Mouse (Mus musculus) midbrain, embryonic 15.5 days (tissue): Measurements from ENCODE around the gene Ank3. TPM values are rescaled to one million over a fixed set of nuclear protein-coding genes. Genes with fewer than 3 reads are reported as not detected.

ENCODE experiments used
- ATAC-seq: fragments of 200-750 bp; cut with Nextera tagmentation; replicated peaks from 2 replicates; pipeline ENCODE4 v1.8.0; 2017; ENCODE audit warnings: moderate TSS enrichment
- H3K27ac ChIP-seq: fragments of 300-500 bp; sonication (generic); 2 replicates; pipeline ENCODE4 v1.5.1; 2015; ENCODE audit warnings: mild to moderate bottlenecking, inconsistent platforms
- H3K27me3 ChIP-seq: fragments of 300-500 bp; sonication (generic); replicated peaks from 2 replicates; pipeline ENCODE4 v1.6.1; 2015; ENCODE audit warnings: inconsistent platforms
- H3K36me3 ChIP-seq: fragments of 300-500 bp; sonication (generic); replicated peaks from 2 replicates; pipeline ENCODE4 v1.6.1; 2015; ENCODE audit warnings: inconsistent platforms
- H3K4me1 ChIP-seq: fragments of 300-500 bp; sonication (generic); 2 replicates; pipeline ENCODE4 v1.6.1; 2015; ENCODE audit warnings: inconsistent platforms
- H3K4me2 ChIP-seq: fragments of 300-500 bp; sonication (generic); 2 replicates; pipeline ENCODE4 v1.6.1; 2015; ENCODE audit warnings: inconsistent platforms, mild to moderate bottlenecking, moderate library complexity
- H3K4me3 ChIP-seq: fragments of 300-500 bp; sonication (generic); 2 replicates; pipeline ENCODE4 v1.5.1; 2015; ENCODE audit warnings: mild to moderate bottlenecking, inconsistent platforms
- H3K9ac ChIP-seq: fragments of 300-500 bp; sonication (generic); 2 replicates; pipeline ENCODE4 v1.6.1; 2015; ENCODE audit warnings: mild to moderate bottlenecking, inconsistent platforms
- H3K9me3 ChIP-seq: fragments of 300-500 bp; sonication (generic); 2 replicates; pipeline ENCODE4 v1.6.1; 2016; ENCODE audit warnings: inconsistent platforms
- WGBS: fragments of 180-500 bp; shearing (Covaris S2); methylation state at CpG from one replicate; pipeline ENCODE4 v1.1.7; 2015; ENCODE audit warnings: mixed read lengths; 5-methylcytosine and 5-hydroxymethylcytosine counted together
- polyA plus RNA-seq: library from polyadenylated mRNA; unstranded; fragments of >200 nt; fragmentation: Nextera tagmentation; extraction: Ambion mirVana; gene quantifications from 2 replicates; pipeline ENCODE4 v1.2.1, GENCODE M21; 2015

Gene Ank3
- polyA plus RNA-seq, 1 experiment from 2014 or later = 108 TPM

- Histone ChIP-seq H3K4me3 (no peak overlapping the region), H3K4me2 (no peak overlapping the region), H3K4me1 (no peaks in the 10 kb centered on the region), H3K36me3 (peaks cover 30% of the 10 kb centered on the region), H3K9ac (no peak overlapping the region), H3K9me3 (no peaks in the 10 kb centered on the region), H3K27me3 (no peaks in the 10 kb centered on the region), H3K27ac (no peak overlapping the region)
- WGBS = 95% methylated on average over 15 of the region's 15 CpGs
- no peak for ATAC-seq
Observed at GRCm38 (mm10) chr10:70004831-70005230, 606.3 kb downstream of the Ank3 start.

DNA sequence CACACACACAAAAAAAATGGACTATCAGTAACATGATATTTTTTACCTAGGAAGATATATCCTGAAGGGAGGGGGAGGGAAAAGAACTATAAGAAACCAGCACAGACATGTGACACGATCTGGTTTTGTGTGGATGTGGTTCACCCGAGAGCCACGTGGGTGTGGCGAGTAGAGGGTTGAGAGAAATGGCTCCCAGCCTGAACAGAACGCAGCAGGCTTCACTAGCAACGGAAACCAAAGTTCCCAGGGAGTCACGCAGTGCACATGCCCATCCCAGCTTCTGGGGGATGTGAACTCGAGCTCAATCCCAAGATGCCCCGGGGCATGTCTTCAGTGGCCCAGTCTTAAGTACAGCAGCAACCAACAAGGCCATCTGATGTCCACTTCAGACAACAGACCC is 607.8 kb downstream of the Ank3 start:
- no peaks in the 10 kb centered on the region for H3K27me3 ChIP-seq
- H3K4me1 ChIP-seq = no peaks in the 10 kb centered on the region
- H3K9me3 ChIP-seq = no peaks in the 10 kb centered on the region
- WGBS = 71% methylated on average over 9 of the region's 9 CpGs
- peaks cover 27% of the 10 kb centered on the region for H3K36me3 ChIP-seq
- no peak overlapping the region for H3K9ac ChIP-seq
- H3K27ac ChIP-seq = no peak overlapping the region
- no peak overlapping the region for H3K4me2 ChIP-seq
- no peak overlapping the region for H3K4me3 ChIP-seq
- no peak for ATAC-seq

GRCm38 (mm10) chr10:70011738-70012137 is 613.2 kb downstream of the Ank3 start:
- peaks cover 14% of the 10 kb centered on the region; the same call in 1 of the 2 replicates for H3K36me3 ChIP-seq
- 83% methylated on average over 5 of the region's 5 CpGs for WGBS

GRCm38 (mm10) chr10:70013931-70014330 is 615.4 kb downstream of the Ank3 start:
- Histone ChIP-seq H3K36me3 (peaks cover 21% of the 10 kb centered on the region), H3K4me3 (no peak overlapping the region), H3K27ac (no peak overlapping the region), H3K4me1 (no peaks in the 10 kb centered on the region), H3K4me2 (no peak overlapping the region), H3K9me3 (no peaks in the 10 kb centered on the region), H3K27me3 (no peaks in the 10 kb centered on the region), H3K9ac (no peak overlapping the region)
- ATAC-seq = no peak
- WGBS = 91% methylated on average over 13 of the region's 13 CpGs

More at GRCm38 (mm10) chr10:70011738-70012137, 613.2 kb downstream of the Ank3 start:
- H3K27me3 ChIP-seq = no peaks in the 10 kb centered on the region
- no peaks in the 10 kb centered on the region for H3K9me3 ChIP-seq
- no peak overlapping the region for H3K4me2 ChIP-seq
- H3K4me3 ChIP-seq = no peak overlapping the region
- no peak for ATAC-seq
- H3K27ac ChIP-seq = no peak overlapping the region
- H3K9ac ChIP-seq = no peak overlapping the region
- no peaks in the 10 kb centered on the region for H3K4me1 ChIP-seq

GRCm38 (mm10) chr10:70015201-70015600 is 616.6 kb downstream of the Ank3 start:
- no peak overlapping the region for H3K4me3 ChIP-seq
- peaks cover 20% of the 10 kb centered on the region for H3K36me3 ChIP-seq
- no peaks in the 10 kb centered on the region for H3K27me3 ChIP-seq
- WGBS = 88% methylated on average over 9 of the region's 9 CpGs
- H3K9ac ChIP-seq = no peak overlapping the region
- H3K27ac ChIP-seq = no peak overlapping the region
- no peaks in the 10 kb centered on the region for H3K4me1 ChIP-seq
- no peak for ATAC-seq
- H3K9me3 ChIP-seq = no peaks in the 10 kb centered on the region
- H3K4me2 ChIP-seq = no peak overlapping the region

GRCm38 (mm10) chr10:70018691-70019090 is 620.1 kb downstream of the Ank3 start:
- 87% methylated on average over 2 of the region's 2 CpGs for WGBS
- Histone ChIP-seq H3K9ac (no peak overlapping the region), H3K36me3 (peaks cover 29% of the 10 kb centered on the region), H3K27ac (no peak overlapping the region), H3K4me2 (no peak overlapping the region), H3K9me3 (no peaks in the 10 kb centered on the region), H3K4me1 (no peaks in the 10 kb centered on the region), H3K4me3 (no peak overlapping the region), H3K27me3 (no peaks in the 10 kb centered on the region)
- ATAC-seq = no peak

DNA sequence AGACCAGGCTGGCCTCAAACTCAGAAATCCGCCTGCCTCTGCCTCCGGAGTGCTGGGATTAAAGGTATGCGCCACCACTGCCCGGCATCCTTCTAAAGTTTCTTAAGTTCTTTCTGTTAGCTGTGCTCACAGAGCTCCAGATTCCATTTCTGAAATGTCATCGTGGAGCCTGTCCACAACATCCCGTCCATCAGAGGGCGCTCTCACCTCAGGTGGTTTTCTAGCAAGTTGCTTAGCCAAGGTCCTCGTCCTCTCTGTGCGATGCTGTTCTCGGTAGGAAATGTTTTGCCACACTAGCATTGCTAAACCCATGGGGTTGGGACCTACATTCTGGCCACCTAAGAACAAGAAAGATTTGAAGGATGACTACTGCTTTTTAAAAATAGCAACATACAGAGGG is 623.1 kb downstream of the Ank3 start:
- Histone ChIP-seq H3K27ac (no peak overlapping the region), H3K4me1 (no peaks in the 10 kb centered on the region), H3K36me3 (peaks cover 20% of the 10 kb centered on the region), H3K4me2 (no peak overlapping the region), H3K9me3 (no peaks in the 10 kb centered on the region), H3K9ac (no peak overlapping the region), H3K4me3 (no peak overlapping the region), H3K27me3 (no peaks in the 10 kb centered on the region)
- WGBS = 87% methylated on average over 10 of the region's 10 CpGs
- ATAC-seq = no peak

GRCm38 (mm10) chr10:70022596-70022995 is 624.0 kb downstream of the Ank3 start:
- H3K36me3 ChIP-seq = peaks cover 16% of the 10 kb centered on the region; the same call in 1 of the 2 replicates
- 82% methylated on average over 5 of the region's 5 CpGs for WGBS
- H3K9ac ChIP-seq = no peak overlapping the region
- H3K27me3 ChIP-seq = no peaks in the 10 kb centered on the region
- no peaks in the 10 kb centered on the region for H3K4me1 ChIP-seq
- H3K4me3 ChIP-seq = no peak overlapping the region
- no peak overlapping the region for H3K4me2 ChIP-seq
- H3K27ac ChIP-seq = no peak overlapping the region
- H3K9me3 ChIP-seq = no peaks in the 10 kb centered on the region
- no peak for ATAC-seq

DNA sequence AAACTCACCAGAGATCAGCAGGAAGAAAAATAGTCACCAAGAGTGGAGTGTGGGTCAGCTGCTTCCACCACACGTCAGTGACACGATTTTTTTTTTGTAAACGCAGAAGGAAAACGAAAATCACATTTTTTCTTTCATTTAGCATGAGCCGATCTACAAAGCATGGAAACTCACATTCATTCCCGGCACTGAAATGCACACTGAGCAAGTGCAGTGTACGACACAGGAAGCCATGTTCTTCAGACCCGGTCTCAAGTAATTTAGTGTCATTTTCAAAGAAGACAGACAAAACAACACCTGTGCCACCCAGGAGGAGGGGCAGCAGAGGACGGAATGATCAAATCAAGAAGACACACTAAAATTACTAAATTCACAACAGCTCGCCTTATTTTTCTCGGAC is 625.3 kb downstream of the Ank3 start:
- Histone ChIP-seq H3K4me2 (no peak overlapping the region), H3K4me3 (no peak overlapping the region), H3K27me3 (no peaks in the 10 kb centered on the region), H3K36me3 (0 out of 2 replicates have a peak, but pooled peaks cover 9% of the 10 kb centered on the region), H3K9ac (no peak overlapping the region), H3K9me3 (no peaks in the 10 kb centered on the region), H3K27ac (no peak overlapping the region), H3K4me1 (no peaks in the 10 kb centered on the region)
- WGBS = 91% methylated on average over 11 of the region's 11 CpGs
- no peak for ATAC-seq

DNA sequence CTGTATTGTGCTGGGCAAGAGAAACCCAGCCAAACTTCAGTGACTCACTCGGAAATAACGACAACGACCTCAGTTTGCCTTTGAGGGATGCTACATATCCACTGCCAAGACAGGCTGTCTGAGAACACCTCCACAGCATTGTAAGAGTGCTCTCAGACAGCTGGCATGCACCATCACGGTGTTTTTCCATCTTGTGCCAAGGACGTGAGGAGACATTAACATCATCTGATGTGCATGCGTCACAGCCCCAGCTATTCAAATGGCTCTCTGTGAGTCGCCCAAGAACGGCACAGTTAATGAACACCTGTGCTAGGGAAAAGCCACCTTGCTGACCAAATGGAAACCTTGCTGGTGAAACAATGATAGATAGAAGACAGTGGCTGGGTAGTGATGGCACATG is 633.4 kb downstream of the Ank3 start:
- Histone ChIP-seq H3K27me3 (no peaks in the 10 kb centered on the region), H3K4me2 (no peak overlapping the region), H3K9me3 (no peaks in the 10 kb centered on the region), H3K4me3 (no peak overlapping the region), H3K4me1 (no peaks in the 10 kb centered on the region), H3K27ac (no peak overlapping the region), H3K36me3 (no peaks in the 10 kb centered on the region), H3K9ac (no peak overlapping the region)
- ATAC-seq = no peak
- 91% methylated on average over 8 of the region's 8 CpGs for WGBS

DNA sequence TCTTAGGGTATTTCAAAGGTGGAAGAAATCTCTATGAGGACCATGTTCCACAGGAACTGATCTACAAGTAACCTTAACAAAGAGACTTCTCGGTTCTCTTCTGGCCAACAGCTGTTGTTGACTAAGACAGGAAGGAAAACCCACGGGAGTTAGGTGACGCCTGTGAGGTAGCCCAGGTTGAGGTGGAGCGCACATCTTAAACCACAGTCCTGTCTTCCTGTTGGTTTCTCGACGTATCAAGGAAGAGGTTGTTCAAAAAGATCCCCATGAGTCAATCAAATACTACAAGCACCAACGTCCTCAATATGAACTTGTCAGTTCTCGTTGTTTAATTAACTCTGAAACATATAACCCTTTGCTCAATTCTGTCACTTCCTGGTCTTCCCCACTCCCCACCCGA is 634.4 kb downstream of the Ank3 start:
- H3K4me1 ChIP-seq = no peaks in the 10 kb centered on the region
- no peaks in the 10 kb centered on the region for H3K27me3 ChIP-seq
- H3K9ac ChIP-seq = no peak overlapping the region
- H3K4me3 ChIP-seq = no peak overlapping the region
- no peak overlapping the region for H3K27ac ChIP-seq
- no peaks in the 10 kb centered on the region for H3K36me3 ChIP-seq
- ATAC-seq = no peak
- no peaks in the 10 kb centered on the region for H3K9me3 ChIP-seq
- 93% methylated on average over 9 of the region's 9 CpGs for WGBS
- H3K4me2 ChIP-seq = no peak overlapping the region

- H3K4me1 ChIP-seq = no peaks in the 10 kb centered on the region
- H3K4me2 ChIP-seq = no peak overlapping the region
- no peak for ATAC-seq
- 80% methylated on average over 3 of the region's 3 CpGs for WGBS
- no peaks in the 10 kb centered on the region for H3K27me3 ChIP-seq
- no peak overlapping the region for H3K9ac ChIP-seq
- H3K36me3 ChIP-seq = no peaks in the 10 kb centered on the region
- no peaks in the 10 kb centered on the region for H3K9me3 ChIP-seq
- no peak overlapping the region for H3K4me3 ChIP-seq
- no peak overlapping the region for H3K27ac ChIP-seq
Observed at GRCm38 (mm10) chr10:70033856-70034255, 635.3 kb downstream of the Ank3 start.

GRCm38 (mm10) chr10:70039871-70040291 is 641.3 kb downstream of the Ank3 start:
- no peak for ATAC-seq
- no peak overlapping the region for H3K27ac ChIP-seq
- no peaks in the 10 kb centered on the region for H3K9me3 ChIP-seq
- WGBS = 91% methylated on average over 17 of the region's 17 CpGs
- H3K36me3 ChIP-seq = no peaks in the 10 kb centered on the region
- H3K9ac ChIP-seq = no peak overlapping the region
- H3K4me3 ChIP-seq = no peak overlapping the region
- H3K4me1 ChIP-seq = no peaks in the 10 kb centered on the region
- no peaks in the 10 kb centered on the region for H3K27me3 ChIP-seq
- no peak overlapping the region for H3K4me2 ChIP-seq
